Mouse (Mus musculus) monocyte, adult 2 months (primary cell): ENCODE results near the gene Actl6b.

ENCODE experiments used
- DNase-seq, 2 experiments: peaks; one replicate each; pipeline ENCODE4 v3.0.0; 2022; ENCODE audit warnings: low spot score in 2 of 2, low read depth in 1 of 2

Actl6b gene

DNA sequence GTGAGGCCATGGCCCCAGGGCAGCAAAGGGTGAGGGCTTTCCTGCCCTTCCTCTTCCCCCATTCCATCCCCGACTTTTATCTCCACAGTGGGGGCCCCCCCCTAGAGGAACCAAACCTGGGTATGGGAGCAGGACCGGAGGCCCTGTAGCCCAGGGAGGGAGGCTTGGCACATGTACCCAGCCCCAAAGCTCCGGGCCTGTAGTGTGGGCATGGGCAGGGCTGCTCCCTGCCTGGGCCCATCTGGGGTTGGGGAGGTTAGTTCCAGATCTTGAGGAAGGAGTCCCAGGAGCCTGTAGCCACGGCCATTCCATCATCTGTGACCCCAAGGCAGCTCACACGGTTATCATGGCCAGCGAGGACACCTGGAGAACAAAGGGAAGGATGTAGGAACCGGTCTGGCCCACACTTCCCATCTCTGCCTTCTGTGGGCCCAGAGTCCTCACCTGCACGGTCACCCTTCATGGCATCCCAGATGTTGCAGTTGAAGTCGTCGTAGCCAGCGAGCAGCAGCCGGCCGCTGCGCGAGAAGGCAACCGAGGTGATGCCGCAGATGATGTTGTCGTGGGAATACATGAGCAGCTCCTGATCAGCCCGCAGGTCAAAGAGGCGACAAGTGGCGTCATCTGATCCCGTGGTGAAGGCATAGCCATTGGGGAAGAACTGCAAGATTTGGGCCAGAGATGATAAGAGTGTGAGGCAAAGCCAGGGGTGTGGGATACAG lies 24.9 kb upstream of the Actl6b start:
- DNase-seq = no peak

DNA sequence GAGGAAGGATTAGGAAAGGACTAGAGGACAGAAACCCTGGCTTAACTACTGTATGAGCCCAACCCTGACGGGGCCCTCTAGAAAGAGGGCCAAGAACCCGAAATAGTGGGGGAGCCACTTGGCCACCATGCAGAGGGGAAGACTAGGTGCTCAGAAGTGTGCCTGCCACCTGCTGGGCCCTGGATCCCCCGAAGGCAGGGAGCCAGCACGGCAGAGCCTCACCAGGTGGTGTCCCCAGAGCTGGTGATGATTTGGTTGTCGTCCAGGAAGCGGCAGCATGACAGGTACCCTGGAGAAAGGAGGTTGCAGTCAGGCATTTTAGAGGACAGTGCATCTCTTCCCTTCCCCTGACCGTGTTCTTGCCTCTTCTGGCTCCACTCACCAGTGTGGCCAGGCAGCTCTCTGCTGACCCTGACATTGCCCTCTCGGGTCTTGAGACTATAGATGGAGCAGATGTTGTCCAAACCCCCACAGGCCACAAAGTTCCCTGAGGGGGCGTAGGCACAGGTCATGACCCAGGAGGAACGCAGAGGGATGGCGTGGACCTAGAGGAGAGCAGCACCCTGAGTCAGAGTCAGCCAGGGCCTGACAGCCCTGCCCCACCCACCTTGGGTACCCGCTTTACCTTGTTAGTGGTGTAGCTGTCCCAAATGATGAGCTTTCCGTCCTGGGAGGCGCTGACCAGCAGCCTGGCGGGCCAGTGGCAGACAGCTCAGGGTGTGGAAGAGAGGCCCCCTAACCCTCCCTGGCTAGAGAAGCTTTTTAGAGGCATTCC lies 23.9 kb upstream of the Actl6b start:
- DNase-seq = no peak

DNA sequence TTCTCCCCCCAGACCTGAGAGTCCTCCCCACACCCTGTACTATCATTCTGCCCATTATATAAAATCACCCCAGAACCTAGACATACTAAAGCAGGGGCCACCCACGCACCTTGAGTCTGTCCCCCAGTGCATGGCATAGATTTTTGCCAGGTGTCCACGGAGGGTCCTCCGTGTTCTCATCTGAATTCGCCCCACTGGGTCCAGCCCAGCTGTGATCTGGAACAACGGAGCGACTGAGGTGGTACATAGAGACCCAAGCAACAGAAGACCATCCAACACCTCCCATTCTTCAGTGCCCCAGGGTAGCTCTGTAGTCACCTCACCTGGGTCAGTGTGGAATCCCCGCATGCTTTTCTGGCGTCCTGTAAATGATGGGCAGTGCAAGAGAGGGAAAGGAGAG lies 23.2 kb upstream of the Actl6b start:
- DNase-seq = no peak

- peak in 1 of 2 experiments; percentile 24 for DNase-seq
These were observed 22.5 kb upstream of the Actl6b start for GRCm38 (mm10) chr5:137530588-137531413.

DNA sequence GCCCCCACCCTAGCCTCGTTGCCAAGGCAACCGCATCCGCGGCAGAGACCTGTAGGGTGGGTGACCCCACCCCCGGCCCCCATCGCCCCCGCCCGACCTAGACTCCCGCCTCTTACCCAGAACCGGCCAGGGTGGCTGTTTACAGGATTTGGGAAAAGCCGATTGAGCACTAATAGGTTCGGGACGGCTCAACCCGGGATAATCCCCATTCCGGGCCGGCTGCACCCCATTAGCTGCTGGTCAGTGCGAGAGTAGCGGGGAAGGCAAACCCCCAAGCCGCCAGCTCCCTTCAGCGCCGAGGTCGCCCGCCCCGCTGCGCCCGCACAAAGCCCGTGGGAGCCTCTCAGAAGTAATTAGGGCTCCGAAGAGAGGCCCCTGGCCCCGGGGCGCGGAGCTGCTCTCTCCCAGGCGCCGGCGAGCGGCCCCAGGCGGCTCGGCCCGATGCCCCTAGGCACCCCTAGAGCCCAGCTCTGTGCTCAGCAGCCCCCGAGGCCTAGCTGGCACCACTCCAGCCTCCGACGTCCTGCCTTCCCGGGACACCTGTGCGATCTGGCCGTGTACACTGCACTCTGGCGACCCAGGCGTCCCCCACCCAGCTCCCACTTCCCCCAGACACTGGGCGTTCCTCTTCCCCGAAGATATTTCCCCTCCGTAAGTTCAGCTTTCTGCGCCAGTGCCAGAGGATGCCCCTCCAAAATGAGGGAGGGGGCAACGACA lies 21.7 kb upstream of the Actl6b start:
- peak in 1 of 2 experiments; percentile 25 for DNase-seq

DNA sequence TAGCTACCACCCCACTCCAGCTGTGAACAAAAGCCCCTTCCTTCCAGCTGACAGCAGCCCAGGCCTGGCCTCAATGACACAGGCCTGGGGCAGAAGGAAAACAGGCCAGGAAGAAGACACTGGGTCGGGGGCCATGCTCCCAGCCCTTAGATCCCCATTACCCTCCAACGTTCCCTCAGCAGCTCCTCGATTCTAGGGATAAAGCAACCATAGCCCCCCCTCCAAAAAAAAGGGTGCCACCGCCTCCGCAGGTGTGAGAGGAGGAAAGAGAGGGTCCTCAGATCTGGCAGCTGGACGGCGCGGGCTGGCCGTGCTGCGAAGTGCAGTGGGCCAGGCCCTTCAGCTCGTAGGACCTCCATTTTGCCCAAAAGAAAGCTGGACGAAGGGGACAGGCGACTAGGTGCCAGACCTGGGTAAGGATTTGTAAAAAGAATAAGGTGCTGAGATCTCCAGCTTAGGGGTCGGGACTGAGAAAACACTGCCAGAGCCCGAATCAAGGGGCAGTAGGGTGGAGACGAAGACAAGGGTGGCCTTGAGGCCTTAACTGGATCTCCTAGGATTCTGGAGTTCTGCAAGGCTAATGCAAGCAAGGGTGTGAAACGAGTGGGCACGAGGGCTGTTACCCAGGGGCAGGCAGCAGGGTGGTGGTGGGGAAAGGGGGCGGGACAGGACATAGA lies 21.0 kb upstream of the Actl6b start:
- DNase-seq = no peak

DNA sequence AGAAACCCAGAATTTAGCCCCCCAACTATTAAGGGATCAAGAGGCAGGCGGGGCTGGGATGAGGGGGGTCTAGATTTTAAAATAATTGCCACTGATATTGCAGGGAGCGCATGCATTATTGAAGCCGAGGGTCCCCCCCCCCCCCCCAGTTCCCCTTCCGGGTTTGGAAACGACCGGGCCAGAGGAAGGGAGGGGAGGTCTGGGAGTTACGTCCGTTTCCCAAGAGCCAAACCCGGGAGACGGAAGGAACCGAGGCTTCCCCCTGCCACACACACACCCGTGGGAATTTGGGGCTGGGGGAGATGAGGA lies 20.6 kb upstream of the Actl6b start:
- DNase-seq = no peak

DNA sequence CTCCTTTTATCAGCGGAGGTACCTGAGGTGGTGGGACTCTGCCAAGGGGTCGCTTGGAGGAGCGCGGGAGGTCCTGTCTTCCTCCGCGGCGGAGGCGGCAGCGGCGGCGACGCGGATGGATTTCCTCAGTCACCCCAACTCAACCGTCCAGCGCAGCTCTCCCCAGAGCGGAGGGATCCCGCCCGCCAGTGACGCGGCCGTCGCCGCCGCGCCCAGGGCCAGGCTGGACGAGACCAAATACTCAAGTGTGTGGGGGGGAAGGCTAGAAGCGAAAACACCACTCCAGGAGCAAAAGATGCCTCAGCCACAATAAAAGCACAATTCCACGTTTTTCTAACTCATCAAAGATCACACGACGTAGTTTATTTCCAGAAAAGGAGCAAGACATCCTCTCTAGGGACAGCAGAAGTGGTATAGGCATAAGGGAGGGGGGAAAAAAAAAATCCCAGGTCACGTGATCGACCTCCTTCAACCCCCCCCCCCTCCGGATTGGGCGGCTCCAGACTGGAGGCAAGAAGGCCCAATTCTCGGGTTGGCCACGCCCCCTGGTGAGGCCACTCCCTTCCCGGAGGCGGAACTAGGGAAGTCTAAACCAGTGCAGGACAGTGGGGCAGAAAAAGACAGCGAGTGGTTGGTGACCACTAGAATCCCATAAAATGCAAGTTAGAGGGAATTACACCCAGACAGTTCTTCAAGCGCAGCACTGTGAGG lies 20.0 kb upstream of the Actl6b start, which contains the start of the genes Epo and Gnb2:
Gene Epo (minus strand): TSS at position 126 of the 711 bp plus-strand sequence.
Gene Gnb2 (minus strand): TSS at position 394 of the 711 bp plus-strand sequence.
- peak; percentile 93 to 95 for DNase-seq

GRCm38 (mm10) chr5:137534762-137535161 lies 18.6 kb upstream of the Actl6b start:
- no peak for DNase-seq

DNA sequence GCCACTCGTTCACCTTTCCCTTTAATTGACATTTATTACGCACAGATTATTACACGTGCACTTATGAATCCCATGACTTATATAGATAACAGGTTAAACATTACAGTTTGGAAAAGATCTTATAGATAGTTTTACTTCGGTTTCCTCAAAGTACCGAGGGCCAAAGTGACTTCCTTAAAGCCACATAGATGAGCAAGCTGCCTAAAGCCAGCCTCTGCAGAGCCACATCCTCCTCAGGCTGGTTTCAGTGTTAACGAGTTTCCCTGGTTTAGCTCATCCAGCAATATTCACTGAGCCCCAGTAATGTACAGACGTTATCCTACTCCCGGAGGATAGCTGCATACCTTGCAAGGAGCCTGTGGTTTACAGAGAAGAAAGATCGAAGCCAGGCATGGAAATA lies 18.0 kb upstream of the Actl6b start:
- no peak for DNase-seq

DNA sequence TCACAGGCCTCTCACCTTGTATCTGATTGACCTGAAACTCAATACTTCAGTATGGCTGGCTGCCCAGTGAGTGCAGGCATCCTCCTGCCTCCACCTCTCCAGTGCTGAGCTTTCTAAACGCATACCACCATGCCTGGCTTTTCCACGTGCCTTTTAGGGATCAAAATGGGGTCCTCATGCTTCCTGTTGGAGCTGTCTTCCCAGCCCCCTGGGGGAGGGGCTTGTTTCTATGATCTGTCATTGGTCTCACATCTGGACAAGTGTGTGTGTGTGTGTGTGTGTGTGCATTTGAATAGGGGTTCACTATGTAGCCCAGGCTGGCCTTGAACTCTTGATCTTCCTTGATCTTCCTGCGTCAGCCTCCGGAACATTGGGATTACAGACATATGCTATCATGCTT lies 15.9 kb upstream of the Actl6b start:
- DNase-seq = no peak

DNA sequence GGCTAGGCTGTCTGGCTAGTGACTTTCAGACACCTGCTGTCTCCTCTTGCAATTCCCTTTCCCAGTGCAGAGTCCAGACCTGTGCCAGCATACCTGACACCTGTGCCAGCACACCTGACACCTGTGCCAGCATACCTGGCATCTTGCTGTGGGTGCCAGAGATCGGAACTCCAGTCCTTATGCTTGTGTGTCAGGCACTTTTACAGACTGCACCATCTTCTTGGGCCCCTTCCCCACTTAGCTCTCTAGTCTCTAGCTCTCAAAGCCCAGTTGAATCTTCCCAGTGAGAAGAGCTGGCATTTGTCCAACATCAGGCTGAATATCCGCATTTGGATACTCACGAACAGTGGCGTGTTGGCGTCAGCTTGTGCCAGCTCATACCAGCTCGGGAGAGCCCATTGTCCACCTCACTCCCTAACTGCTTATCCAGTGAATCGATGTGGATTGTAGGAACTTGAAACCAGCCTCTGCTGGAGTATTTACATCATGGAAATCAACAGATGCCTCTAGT lies 14.0 kb upstream of the Actl6b start:
- no peak for DNase-seq

GRCm38 (mm10) chr5:137540991-137541390 lies 12.3 kb upstream of the Actl6b start:
- no peak for DNase-seq

DNA sequence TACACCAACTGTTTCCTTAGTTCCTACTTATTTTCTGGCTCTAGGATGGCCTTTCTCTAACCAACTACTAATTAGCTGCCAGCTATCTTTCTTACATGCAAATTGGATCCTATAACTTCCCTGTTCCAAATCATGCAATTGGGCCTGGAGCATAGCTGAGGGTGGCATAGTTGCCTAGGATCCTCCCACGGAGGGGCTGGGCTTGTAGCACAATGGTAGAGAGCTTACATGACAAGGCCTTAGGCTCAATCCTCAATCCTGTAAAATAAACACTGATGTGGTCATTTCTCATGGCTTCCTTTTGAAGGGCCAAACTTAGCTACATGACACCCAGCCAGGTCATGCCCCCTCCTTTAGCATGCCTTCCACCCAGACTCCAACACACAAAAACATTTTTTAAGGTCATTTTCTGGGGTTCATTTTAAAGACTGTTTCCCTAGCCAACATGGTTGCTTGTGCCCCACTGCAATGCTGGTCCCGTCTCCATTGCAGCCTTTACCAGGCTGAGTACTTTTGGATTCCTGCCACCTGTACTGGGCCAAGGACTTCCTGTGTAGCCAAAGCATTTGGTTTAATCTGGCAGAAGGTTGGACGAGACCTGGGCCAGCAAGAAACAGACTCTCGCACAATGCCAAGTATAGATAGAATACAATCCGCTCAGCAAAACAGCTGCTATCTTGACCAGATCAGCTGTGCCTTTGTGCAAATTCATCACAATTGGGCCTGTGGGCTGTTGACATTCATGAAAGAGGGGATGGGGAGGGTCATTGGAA lies 11.4 kb upstream of the Actl6b start:
- DNase-seq = no peak

DNA sequence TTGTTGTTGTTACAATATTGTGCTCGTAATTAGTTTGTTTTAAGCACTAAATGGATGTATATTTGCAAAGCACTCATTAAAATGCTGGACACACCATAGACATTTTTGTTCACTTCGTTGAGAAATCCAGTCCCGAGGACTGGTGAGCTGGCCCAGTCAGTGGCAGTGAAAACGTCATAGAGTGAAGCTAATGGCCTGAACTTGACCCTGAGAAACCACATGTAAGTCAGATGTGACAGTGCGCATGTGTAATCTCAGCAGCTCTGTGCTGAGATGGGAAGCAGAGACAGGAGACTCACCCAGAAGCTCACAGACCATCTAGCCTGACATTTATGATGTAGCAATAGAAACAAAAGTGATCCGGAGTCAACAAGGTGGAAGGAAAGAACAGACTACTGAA lies 8.4 kb upstream of the Actl6b start:
- no peak for DNase-seq

DNA sequence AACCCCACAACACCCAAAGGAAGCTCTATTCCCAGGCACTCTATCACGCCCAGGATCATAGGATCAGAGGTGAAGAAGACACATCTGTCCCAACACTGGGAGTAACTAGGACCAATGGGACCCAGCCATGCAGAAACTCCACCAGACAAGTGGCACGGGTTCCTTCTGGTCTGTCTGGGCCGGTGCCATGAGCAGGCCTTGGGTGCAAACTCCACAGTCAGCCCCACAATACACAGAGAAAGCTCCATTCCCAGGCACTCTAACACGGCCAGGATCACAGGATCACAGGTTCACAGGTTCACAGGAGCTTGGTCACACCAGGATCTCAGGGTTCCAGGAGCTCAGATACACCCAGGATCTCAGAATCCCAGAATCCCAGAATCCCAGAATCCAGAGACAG lies 7.7 kb upstream of the Actl6b start:
- DNase-seq = no peak

DNA sequence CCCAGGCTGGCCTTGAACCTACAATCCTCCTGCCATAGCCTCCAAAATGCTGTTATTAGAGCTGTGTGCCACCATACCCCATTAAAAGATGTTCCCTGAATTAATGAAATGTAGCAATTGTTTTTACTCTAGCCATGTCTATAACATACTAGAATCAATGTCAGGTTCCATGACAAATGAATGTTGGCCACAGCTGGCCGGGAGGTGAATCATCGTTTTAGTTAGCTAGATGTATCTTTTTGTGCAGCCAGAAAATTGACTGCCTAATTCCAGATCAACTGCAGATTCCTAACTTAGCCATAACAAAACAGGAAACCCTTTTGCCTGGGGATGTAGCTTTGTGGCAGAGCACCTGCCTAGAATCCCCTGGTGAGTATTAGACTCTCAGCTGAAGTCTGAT lies 3.5 kb upstream of the Actl6b start:
- no peak for DNase-seq

GRCm38 (mm10) chr5:137551119-137551518 lies 2.2 kb upstream of the Actl6b start:
- no peak for DNase-seq

DNA sequence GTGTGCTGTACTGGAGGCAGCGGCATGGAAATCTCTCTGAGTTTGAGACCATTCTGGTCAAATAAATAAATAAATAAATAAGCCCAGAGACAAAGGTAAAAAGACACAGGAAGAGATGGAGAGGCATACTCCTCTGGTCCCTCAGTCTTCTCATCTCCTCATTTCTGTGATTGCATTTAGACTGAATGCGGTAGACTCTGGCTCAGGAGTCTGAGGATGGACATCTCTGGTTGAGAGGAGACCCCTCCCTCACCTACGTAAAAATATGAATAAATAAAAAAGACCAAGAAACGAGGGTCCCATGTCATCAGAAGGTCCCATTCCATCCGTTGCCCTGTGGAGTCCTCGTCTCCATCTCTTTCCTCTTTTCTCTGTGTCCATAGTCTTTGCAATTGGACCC lies 317 bp upstream of the Actl6b start:
- DNase-seq = no peak
